In the genomic region with DNA sequence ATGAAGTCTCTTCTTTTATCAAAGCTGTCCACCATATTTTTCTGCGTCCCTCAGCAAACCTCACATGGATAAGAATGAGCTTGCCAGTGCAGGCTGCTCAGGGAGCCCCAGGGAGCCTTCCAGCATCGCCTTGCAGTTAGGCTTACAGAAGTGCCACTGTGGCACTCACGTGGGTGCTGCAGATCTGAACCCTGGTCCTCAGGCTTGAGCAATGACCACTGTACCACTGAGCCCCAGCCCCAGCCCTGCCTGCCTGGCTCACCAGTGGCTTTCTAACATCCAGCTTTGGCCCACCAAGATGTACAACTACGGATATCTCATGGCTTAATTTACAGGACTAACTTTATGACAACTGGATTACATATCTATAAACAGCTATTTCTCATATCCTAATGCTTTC, we compare ENCODE assay signal across 14 mouse cellular contexts. TPM values are rescaled to one million over a fixed set of nuclear protein-coding genes. Genes with fewer than 3 reads are reported as not detected.
DNase-seq lines count a peak whose midpoint lies in the region.
"Had no signal": no experiment of that assay in that cellular context is flagged by ENCODE, and none has a peak within 500 bp of the region (broad histone marks: within the 10 kb centered on the region; RNA-seq: fewer than 3 reads in every experiment).

No protein-coding gene starts in this region.

- intact Hi-C loops in heart, postnatal 36 days (cut with DNase I) = loop anchor here (5.0 kb wide), 1 partner anchor 356 kb away; no protein-coding TSS in a partner anchor

- peak; percentile 87 for DNase-seq in heart, adult 11 months
- no peak for DNase-seq in heart, postnatal 36 days
- DNase-seq in thymus, postnatal 4 days = peak; percentile 38
- no peak for DNase-seq in thymus, adult 18-20 months
- DNase-seq: adrenal gland, adult 2 months; adrenal gland, adult 8-10 months; adrenal gland, postnatal 10 days; adrenal gland, postnatal 14 days; adrenal gland, postnatal 25 days; adrenal gland, postnatal 36 days; B cell, adult 2 months; cerebellum, adult 11 months; cerebellum, adult 11-12 months; cerebellum, adult 18-20 months had no signal

RNA-seq across cellular contexts. Expression of a gene that starts 16.3 kb away (rescaled TPM):
- 10 to 100 TPM; 22.6 to 26.1 TPM for total RNA-seq in heart, postnatal 36 days (2021)

Comparison
In these comparisons a context has a peak if more than half of its experiments do, and no peak if none do; other contexts are left out.
1. DNase-seq: peak in heart, adult 11 months (single experiment) and thymus, postnatal 4 days (single experiment); none in heart, postnatal 36 days (0 of 2) and thymus, adult 18-20 months (0 of 2).